Mouse (Mus musculus) heart, adult 9 months (tissue): ENCODE results near the gene Srgap3.
A peak's percentile ranks its signal among the peaks of the same experiment; 100 is the strongest.

Experiments used
- DNase-seq, 2 experiments: peaks; one replicate each; pipeline ENCODE4 v3.0.0; 2022; ENCODE audit warnings: low spot score in 2 of 2

Srgap3 gene

DNA sequence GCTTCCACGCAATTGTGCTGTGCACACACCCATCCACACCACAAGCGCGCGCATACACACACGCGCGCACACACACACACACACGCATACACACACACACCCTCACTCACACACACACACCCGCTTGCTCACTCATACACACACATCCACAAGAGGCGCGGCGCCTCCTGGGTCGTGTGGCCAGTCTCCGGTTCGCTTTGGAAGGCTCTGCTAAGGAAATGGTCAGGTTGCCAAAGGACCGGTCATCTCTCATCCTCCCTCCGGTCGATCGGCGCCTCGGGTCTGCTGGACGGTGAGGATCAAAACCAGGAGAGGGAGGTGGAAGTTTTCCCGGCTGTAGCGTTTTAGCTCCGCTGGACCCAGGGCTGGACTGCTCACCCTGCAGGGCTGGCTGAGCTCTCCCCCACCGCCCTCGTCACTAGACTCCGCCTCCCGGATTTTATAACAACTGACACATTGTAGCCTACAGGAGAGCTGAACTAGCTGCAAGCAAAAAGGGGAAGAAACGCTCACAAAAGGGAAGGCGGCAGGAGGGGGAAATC lies at the start of gene Srgap3:
TSS of gene Srgap3 (minus strand) at position 372 of the 542 bp plus-strand sequence.
- DNase-seq, result peak; percentile 80 to 81

DNA sequence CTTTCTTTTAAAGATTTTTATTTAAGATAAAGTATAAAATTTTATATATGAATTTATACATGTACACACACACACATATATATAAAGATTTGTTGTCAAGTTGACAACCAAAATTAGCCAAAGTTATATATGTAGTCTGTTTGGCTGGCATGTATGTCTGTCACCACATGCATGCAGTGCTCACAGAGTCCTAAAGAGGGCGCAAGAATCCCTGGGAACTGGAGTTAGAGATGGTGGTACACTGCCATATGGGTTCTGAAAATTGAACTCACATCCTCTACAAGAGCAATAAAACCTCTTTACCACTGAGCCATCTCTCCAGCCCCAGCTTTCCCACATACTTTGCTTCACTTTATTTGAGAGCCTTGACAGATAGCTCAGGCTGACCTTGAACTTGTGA lies 48.6 kb upstream of the Srgap3 start:
- no peak for DNase-seq

- no peak for DNase-seq
Measured at GRCm38 (mm10) chr6:112990119-112990518, 43.1 kb upstream of the Srgap3 start.

DNA sequence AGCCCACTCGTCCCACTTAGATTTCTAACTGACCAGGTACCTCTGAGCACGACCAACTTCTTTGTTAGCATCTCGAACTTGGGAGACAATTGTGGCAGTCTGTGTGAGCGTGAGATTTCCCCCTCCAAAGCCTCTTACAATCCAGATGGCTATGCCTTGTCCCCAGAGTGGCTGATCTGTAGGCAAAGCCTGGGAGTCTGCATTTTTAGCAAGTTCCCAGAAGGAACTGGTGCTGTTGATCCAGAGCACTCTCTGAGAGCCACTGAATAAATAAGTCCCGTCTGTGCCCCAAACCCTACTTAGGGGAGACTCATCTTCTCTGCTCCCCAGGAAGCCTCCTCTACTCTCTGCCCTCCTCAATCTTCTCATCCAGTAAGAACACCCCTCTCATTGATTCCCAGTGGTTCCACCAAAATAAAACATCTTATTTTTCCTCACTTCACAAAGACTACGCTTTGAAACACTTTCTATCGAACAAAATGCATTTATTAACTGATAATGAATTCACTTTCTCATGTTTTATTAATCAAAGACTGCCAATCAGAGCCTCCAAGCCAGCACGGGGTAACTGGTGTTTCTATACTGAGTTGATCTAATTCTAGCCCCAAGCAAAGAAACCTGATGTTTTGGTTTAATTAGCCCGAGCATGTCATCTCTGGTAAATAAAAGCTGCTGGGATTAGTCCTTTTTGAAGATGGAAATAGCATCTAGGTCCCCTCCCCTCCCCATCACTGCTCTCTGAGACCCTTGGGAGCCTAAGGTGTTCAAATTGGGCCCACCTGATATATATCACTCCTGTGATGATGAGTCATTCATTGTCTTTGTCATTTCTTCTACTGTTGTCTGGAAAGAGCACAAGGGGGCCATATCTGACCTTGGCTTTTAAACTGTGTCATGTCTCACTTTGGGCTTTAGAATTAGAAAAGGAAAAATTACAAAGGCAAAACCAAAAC lies 38.6 kb upstream of the Srgap3 start:
- no peak for DNase-seq

- no peak for DNase-seq
Measured at GRCm38 (mm10) chr6:112982241-112982640, 35.2 kb upstream of the Srgap3 start.

GRCm38 (mm10) chr6:112978947-112979346 lies 31.9 kb upstream of the Srgap3 start:
- DNase-seq, result no peak

GRCm38 (mm10) chr6:112977246-112977645 lies 30.2 kb upstream of the Srgap3 start:
- no peak for DNase-seq

DNA sequence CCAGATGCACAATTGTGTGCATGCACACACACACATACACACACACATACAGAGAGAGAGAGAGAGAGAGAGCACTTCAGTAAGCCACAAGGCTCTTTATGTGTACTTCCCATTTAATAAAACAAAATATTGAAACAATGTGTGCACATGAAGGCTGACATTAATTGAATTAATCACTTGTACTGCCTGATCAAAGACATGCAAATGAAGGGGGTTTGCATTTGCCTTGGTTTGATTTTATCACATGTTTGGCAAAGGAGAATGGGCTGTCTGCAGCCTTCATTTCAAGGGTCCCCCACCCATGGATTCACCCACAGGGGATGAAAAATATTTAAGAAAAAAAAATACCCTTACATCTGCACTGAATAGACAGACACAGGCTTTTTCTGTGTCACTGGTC lies 29.5 kb upstream of the Srgap3 start:
- DNase-seq, result no peak

DNA sequence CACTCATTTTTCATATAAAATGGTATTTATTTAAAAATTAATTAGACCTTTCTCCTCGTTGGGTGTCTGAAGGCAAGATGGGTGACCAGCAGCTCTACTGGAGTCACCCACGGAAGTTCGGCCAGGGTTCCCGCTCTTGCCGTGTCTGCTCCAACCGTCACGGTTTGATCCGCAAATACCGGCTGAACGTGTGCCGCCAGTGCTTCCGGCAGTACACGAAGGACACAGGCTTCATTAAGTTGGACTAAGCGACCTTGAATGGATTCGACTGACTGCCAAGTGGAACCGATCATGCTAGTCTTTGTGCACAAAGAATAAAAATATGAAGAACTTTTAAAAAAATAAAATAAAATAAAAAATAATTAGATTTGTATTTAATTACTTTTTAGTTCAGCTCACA lies 29.1 kb upstream of the Srgap3 start:
- DNase-seq, result no peak

GRCm38 (mm10) chr6:112973786-112974720 lies 27.0 kb upstream of the Srgap3 start:
- no peak for DNase-seq

- DNase-seq, result no peak
Measured at GRCm38 (mm10) chr6:112972858-112973631, 26.0 kb upstream of the Srgap3 start.

GRCm38 (mm10) chr6:112972127-112972526 lies 25.1 kb upstream of the Srgap3 start:
- no peak for DNase-seq

DNA sequence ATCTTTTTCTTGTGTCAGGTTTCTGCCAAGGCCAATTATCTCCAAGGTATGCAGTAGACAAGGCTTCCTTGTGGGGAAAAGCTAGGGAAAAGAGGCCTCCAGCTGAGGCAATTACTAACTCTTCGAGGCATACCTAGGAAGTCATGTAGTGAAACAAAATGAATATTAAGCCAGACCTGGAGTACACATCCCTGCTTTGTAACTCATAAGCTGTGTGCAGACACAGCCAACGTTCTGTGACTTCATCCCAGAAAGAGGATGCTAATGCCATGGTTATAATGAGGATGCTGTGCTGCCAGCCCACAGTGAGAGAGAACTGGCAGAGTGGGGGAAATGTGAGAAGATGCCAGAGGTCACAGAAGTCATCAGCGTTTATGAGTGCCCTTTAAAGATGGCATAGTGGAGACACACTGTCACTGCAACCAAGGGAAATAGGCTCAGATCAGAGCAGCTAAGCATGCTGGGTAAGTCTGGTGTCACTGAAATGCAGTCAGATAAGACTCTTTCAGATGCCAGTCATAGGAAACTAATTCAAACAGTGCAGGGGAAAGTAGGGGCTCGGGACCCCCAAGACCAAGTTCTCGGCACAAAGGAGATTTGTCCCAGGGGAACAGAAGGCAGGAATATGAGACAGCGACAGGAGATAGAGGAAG lies 24.2 kb upstream of the Srgap3 start:
- no peak for DNase-seq

DNA sequence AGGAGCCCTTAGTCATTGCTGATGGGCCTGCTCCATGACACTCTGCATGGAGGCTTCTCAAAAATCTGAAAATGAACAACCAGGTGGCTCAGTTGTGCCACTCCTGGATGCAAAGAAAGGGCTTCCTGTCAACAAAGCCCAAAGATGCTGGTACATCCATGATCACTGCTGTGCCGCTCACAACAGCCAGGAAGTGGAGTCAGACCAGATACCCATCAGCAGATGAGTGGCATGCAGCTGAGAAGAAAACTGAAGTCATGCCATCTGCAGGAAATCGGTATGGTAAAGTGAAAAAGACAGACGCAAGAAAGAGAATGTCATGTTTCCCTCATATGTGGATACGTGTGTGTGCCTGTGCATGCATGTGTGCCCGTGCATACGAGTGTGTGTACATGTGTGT lies 20.3 kb upstream of the Srgap3 start:
- no peak for DNase-seq

DNA sequence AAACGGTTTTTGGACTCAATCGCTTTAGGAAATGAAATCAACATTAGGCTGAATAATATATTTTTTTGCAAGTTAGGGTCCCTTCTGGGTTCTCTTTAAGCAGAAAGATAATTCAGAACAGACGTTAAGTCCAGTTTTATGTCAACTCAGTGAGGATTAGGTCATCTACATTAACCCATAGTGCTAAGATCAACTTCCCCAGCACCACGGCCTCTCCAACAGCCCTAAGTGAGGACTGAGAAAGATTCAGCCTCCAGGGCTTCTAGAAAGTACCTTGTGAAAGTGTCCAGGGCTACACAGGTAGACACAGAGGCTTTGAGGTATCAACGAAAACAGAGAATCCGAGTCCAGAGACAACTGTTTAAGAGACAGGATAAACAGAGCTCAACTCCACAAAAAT lies 11.3 kb upstream of the Srgap3 start:
- no peak for DNase-seq

DNA sequence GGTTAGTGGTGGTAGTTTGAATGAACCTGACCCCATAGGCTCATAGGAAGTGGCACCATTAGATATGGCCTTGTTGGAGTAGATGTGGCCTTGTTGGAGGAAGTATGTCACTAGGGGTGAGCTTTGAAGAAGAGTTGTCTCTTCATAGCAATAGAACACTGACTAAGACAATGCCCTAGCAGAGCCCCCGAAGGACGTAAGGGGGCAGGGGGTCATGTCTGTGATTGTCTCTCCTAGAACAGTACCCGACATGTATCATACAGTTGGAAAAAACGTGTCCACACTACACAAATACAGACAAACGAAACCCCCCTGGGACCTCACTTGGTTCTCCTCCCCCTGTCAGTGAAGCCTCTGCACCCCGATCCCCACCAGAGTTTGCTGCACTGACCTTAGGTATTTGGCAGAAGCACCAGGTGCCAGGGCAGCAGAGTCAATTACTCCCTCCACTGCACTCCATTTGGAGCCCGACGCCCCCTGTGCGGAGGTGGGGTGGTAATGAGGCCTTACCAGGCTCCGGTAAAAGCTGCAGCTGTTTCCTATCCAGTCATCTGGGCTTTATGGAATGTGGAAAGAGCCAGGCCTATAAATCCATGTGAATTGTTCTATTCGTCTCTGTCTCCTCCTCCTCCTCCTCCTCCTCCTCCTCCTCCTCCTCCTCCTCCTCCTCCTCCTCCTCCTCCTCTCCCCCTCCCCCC lies 10.7 kb upstream of the Srgap3 start:
- DNase-seq, result no peak

DNA sequence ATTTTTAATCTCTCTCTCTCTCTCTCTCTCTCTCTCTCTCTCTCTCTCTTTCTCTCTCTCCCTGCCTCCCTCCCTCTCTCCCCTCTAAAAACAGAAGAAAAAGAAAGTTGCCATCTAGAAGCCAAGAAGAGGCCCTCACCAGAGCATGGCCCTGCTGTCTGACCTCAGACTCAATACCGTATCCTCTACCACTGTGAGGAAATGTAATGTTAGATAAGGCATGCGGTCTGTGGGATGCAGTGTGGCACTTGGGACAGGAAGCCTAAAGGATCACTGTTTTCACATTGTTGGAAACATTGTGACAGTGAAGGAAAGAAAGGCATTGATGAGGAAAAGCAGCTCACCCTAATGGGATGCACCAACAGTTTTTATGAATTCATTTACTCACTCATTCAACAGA lies 8.7 kb upstream of the Srgap3 start:
- no peak for DNase-seq

DNA sequence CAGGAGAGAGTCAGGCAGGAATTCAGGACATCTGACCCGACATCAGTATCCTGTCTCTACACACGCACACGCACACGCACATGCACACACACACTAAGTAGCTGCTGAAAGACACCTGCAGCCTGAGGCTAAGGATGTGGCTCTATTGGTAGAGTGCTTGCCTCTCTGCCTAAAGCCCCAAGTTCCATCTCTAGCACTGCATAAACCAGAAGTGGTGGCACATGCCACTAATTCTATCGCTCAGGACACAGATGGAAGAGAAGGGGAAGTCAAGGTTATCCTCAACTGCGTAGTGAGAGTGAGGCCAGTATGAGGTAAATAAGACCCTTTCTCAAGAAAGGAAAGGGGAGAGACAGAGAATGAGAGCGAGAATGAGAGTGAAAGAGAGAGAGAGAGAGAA lies 6.8 kb upstream of the Srgap3 start:
- DNase-seq, result no peak

DNA sequence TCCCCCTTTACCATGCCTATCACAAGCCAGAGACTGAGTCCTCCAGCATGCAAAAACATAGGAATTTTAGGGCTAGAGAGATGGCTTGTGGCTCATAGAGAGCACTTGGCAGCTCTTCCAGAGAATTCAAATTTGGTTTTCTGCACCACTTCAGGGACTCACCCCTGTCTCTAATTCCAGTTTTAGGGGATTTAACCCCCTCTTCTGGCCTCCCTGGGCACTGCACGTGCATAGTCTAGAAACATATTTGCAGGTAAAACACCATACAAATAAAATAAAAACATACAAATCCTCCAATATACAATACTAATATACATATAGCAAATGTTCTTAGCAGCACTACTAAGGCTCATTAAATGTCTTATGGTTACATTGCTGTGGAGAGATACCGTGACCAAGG lies 4.2 kb upstream of the Srgap3 start:
- DNase-seq, result no peak
